Comparison of ENCODE assay signal across 24 mouse cellular contexts in the genomic region with DNA sequence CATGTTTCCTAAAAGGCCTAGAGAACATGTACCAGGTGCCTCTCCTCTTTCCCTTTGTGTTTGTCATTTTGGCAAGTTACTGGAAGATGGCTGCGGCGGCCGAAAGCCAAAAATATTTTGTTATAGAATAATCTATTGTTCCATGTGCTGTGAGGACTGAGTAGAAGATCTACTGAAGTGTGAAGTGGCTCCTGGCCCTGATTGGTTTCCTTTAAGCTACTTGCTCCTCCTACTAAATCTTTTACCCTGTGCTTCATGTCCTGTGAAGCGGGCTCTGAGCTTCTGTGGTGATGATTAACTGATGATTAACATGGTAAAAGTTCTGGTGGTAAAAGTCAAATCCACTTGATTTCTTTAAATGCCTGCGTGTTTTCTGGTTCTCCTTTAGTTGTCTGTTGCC. TPM values are rescaled to one million over a fixed set of nuclear protein-coding genes. Genes with fewer than 3 reads are reported as not detected.
A peak's percentile ranks its signal among the peaks of the same experiment; 100 is the strongest.
DNase-seq lines count a peak whose midpoint lies in the region; ATAC-seq lines count a peak whose summit lies in the region.
"Had no signal": no experiment of that assay in that cellular context is flagged by ENCODE, and none has a peak within 500 bp of the region (broad histone marks: within the 10 kb centered on the region; RNA-seq: fewer than 3 reads in every experiment).

No protein-coding gene starts in this region.

- no peaks in the 10 kb centered on the region for H3K9me3 ChIP-seq in kidney, embryonic 16.5 days (ENCODE audit: low read length)
- H3K9me3 ChIP-seq: embryonic facial prominence, embryonic 12.5 days; embryonic facial prominence, embryonic 15.5 days; heart, embryonic 12.5 days; heart, embryonic 15.5 days; hindbrain, embryonic 10.5 days; hindbrain, embryonic 13.5 days had no signal

- no peaks in the 10 kb centered on the region for H3K27me3 ChIP-seq in kidney, embryonic 16.5 days (ENCODE audit: insufficient read depth, low read length)
- H3K27me3 ChIP-seq: embryonic facial prominence, embryonic 15.5 days; heart, embryonic 15.5 days had no signal

- no peaks in the 10 kb centered on the region for H3K36me3 ChIP-seq in kidney, embryonic 16.5 days (ENCODE audit: insufficient read depth, low read length)
- H3K36me3 ChIP-seq: embryonic facial prominence, embryonic 12.5 days; embryonic facial prominence, embryonic 15.5 days; heart, embryonic 12.5 days; heart, embryonic 15.5 days; hindbrain, embryonic 10.5 days; hindbrain, embryonic 13.5 days had no signal

- no peak overlapping the region for H3K9ac ChIP-seq in kidney, embryonic 16.5 days (replicated peaks; ENCODE audit: low read length)
- H3K9ac ChIP-seq: embryonic facial prominence, embryonic 12.5 days; embryonic facial prominence, embryonic 15.5 days; forebrain, postnatal 0 days; heart, embryonic 12.5 days; heart, embryonic 15.5 days; hindbrain, embryonic 13.5 days had no signal

- peak; percentile 66 for DNase-seq in kidney, adult 11 months
- peak; percentile 55 to 65 for DNase-seq in kidney, adult 8-10 months
- DNase-seq in kidney, postnatal 4 days: no peak
- peak; percentile 27 to 52 for DNase-seq in kidney, postnatal 25 days
- DNase-seq in layer of hippocampus, postnatal 10 days (ENCODE audit: low spot score in 2 of 2): no peak
- DNase-seq: cerebellum, adult 11 months; cerebellum, adult 2 months; cerebellum, adult 9-11 months; forebrain, postnatal 0 days; gastrocnemius, adult 2 months; gastrocnemius, postnatal 25 days; heart, adult 18-20 months; heart, postnatal 10 days; heart, postnatal 36 days had no signal

- H3K27ac ChIP-seq in kidney, embryonic 16.5 days (ENCODE audit: low read length): no peak overlapping the region
- H3K27ac ChIP-seq: embryonic facial prominence, embryonic 12.5 days; embryonic facial prominence, embryonic 15.5 days; gastrocnemius, adult 2 months; heart, embryonic 15.5 days; hindbrain, embryonic 10.5 days; hindbrain, embryonic 13.5 days had no signal

- no peak overlapping the region for H3K4me2 ChIP-seq in kidney, embryonic 16.5 days (replicated peaks; ENCODE audit: low read depth, low read length)
- H3K4me2 ChIP-seq: embryonic facial prominence, embryonic 12.5 days; embryonic facial prominence, embryonic 15.5 days; heart, embryonic 12.5 days; heart, embryonic 15.5 days; hindbrain, embryonic 13.5 days had no signal

- peaks cover 23% of the 10 kb centered on the region for H3K4me1 ChIP-seq in kidney, embryonic 16.5 days (ENCODE audit: insufficient read depth, low read length)

- no peak overlapping the region for H3K4me3 ChIP-seq in kidney, embryonic 16.5 days (ENCODE audit: low read length)
- H3K4me3 ChIP-seq: embryonic facial prominence, embryonic 12.5 days; embryonic facial prominence, embryonic 15.5 days; gastrocnemius, adult 2 months; heart, embryonic 12.5 days; heart, embryonic 15.5 days; hindbrain, embryonic 10.5 days; hindbrain, embryonic 13.5 days had no signal

- ATAC-seq in kidney, embryonic 16.5 days (ENCODE audit: low FRiP score, low TSS enrichment): no peak
- ATAC-seq: forebrain, embryonic 14.5 days; forebrain, postnatal 0 days; hindbrain, embryonic 16.5 days had no signal

- WGBS in kidney, embryonic 16.5 days: 83% methylated on average over 5 of the region's 5 CpGs

RNA-seq across cellular contexts. Expression of a gene that starts 3.0 kb away (rescaled TPM):
- polyA plus RNA-seq in kidney, embryonic 16.5 days (2015; fragmentation: Nextera tagmentation; extraction: Ambion mirVana): 1.2 and 1.6 TPM in 2 replicates
- 1 to 10 TPM; 6.9 to 7.4 TPM for total RNA-seq in layer of hippocampus, postnatal 10 days (2021)
- total RNA-seq: common myeloid progenitor, adult 5-6 weeks had no signal

RNA-seq across cellular contexts. Expression of a gene that starts 21.5 kb away (rescaled TPM):
- polyA plus RNA-seq in kidney, embryonic 16.5 days (2015; fragmentation: Nextera tagmentation; extraction: Ambion mirVana): 0.85 and 1.2 TPM in 2 replicates
- total RNA-seq in layer of hippocampus, postnatal 10 days (2021): 1 to 10 TPM; 1.4 to 1.8 TPM

RNA-seq across cellular contexts. Expression of a gene that starts 29.3 kb away (rescaled TPM):
- polyA plus RNA-seq in kidney, embryonic 16.5 days (2015; fragmentation: Nextera tagmentation; extraction: Ambion mirVana): 62.1 and 72.3 TPM in 2 replicates
- total RNA-seq in layer of hippocampus, postnatal 10 days (2021): 10 to 100 TPM; 25.6 to 31.7 TPM

RNA-seq across cellular contexts. Expression of a gene that starts 31.6 kb away (rescaled TPM):
- 0.05 and 0.21 TPM in 2 replicates for polyA plus RNA-seq in kidney, embryonic 16.5 days (2015; fragmentation: Nextera tagmentation; extraction: Ambion mirVana)
- under 1 TPM; 0.25 to 0.34 TPM for total RNA-seq in layer of hippocampus, postnatal 10 days (2021)
- total RNA-seq: common myeloid progenitor, adult 5-6 weeks; heart, postnatal 36 days had no signal

RNA-seq across cellular contexts. Expression of a gene that starts 31.7 kb away (rescaled TPM):
- polyA plus RNA-seq in kidney, embryonic 16.5 days (2015; fragmentation: Nextera tagmentation; extraction: Ambion mirVana): 56.4 and 60.6 TPM in 2 replicates
- total RNA-seq in layer of hippocampus, postnatal 10 days (2021): 10 to 100 TPM; 43.2 to 50.3 TPM

Comparison
In these comparisons a context has a peak if more than half of its experiments do, and no peak if none do; other contexts are left out.
1. DNase-seq: peak in kidney, adult 11 months (single experiment), kidney, adult 8-10 months (2 of 2) and kidney, postnatal 25 days (2 of 2); none in kidney, postnatal 4 days (0 of 2) and layer of hippocampus, postnatal 10 days (0 of 2).